Mouse (Mus musculus) lung, embryonic 14.5 days (tissue): ENCODE measurements around the gene Sec31b. TPM values are rescaled to one million over a fixed set of nuclear protein-coding genes. Genes with fewer than 3 reads are reported as not detected.
A peak's percentile ranks its signal among the peaks of the same experiment; 100 is the strongest.

Experiments used
- ATAC-seq: fragments of 200-750 bp; cut with Nextera tagmentation; 2 replicates; pipeline ENCODE4 v1.8.0; 2017; ENCODE audit warnings: mild to moderate bottlenecking, moderate TSS enrichment, moderate library complexity; ENCODE audit not compliant: insufficient read depth
- DNase-seq: peaks from one replicate; pipeline ENCODE4 v3.0.0-alpha.2; 2015
- H3K27ac ChIP-seq: fragments of 300-500 bp; sonication (generic); 2 replicates; pipeline ENCODE4 v1.5.1; 2014; ENCODE audit warnings: low read depth, mild to moderate bottlenecking, moderate library complexity
- H3K27me3 ChIP-seq: fragments of 300-500 bp; sonication (generic); 2 replicates; pipeline ENCODE4 v1.6.1; 2014; ENCODE audit warnings: low read length, control low read depth; ENCODE audit not compliant: insufficient read depth
- H3K36me3 ChIP-seq: fragments of 300-500 bp; sonication (generic); 2 replicates; pipeline ENCODE4 v1.6.1; 2014; ENCODE audit warnings: control low read depth; ENCODE audit not compliant: insufficient read depth
- H3K4me1 ChIP-seq: fragments of 300-500 bp; sonication (generic); 2 replicates; pipeline ENCODE4 v1.6.1; 2014; ENCODE audit warnings: antibody characterized with exemption, control low read depth; ENCODE audit not compliant: insufficient read depth
- H3K4me2 ChIP-seq: fragments of 300-500 bp; sonication (generic); 2 replicates; pipeline ENCODE4 v1.6.1; 2014; ENCODE audit warnings: mild to moderate bottlenecking
- H3K4me3 ChIP-seq: fragments of 300-500 bp; sonication (generic); 2 replicates; pipeline ENCODE4 v1.5.1; 2014; ENCODE audit warnings: low read depth, low read length
- H3K9ac ChIP-seq: fragments of 300-500 bp; sonication (generic); 2 replicates; pipeline ENCODE4 v1.6.1; 2014
- H3K9me3 ChIP-seq: fragments of 300-500 bp; sonication (generic); 2 replicates; pipeline ENCODE4 v1.6.1; 2016; ENCODE audit warnings: low read depth, low read length, control low read depth
- CTCF ChIP-seq: IDR thresholded peaks from 2 replicates; pipeline ENCODE4 v1.5.1; 2016; ENCODE audit warnings: antibody characterized with exemption, low read depth
- WGBS: fragments of 180-500 bp; shearing (Covaris S2); extraction: QIAGEN DNeasy Blood & Tissue Kit; methylation state at CpG from one replicate; pipeline ENCODE4 v1.1.7; 2014; 5-methylcytosine and 5-hydroxymethylcytosine counted together
- polyA plus RNA-seq: library from polyadenylated mRNA; unstranded; fragments of >200 nt; fragmentation: Nextera tagmentation; extraction: Ambion mirVana; gene quantifications from 2 replicates; pipeline ENCODE4 v1.2.1, GENCODE M21; 2014

The Sec31b gene
- 0.30 and 0.45 TPM in 2 replicates for polyA plus RNA-seq

- H3K27me3 ChIP-seq, result peaks cover 6% of the 10 kb centered on the region; the same call in 1 of the 2 replicates
- TF ChIP-seq CTCF, result no peak
- H3K27ac ChIP-seq, result no peak within 1 kb of the TSS
- peak within 1 kb of the TSS; percentile 56 for H3K4me3 ChIP-seq
- peak within 1 kb of the TSS; percentile 86 for H3K4me2 ChIP-seq
- peaks cover 24% of the 10 kb centered on the region for H3K36me3 ChIP-seq
- under 1% methylated on average over 46 of the region's 47 CpGs for WGBS
- ATAC-seq (peak; percentile 31; the same call in 1 of the 2 replicates), DNase-seq (peak; percentile 34)
- H3K9me3 ChIP-seq, result 0 out of 2 replicates have a peak, but pooled peaks cover 4% of the 10 kb centered on the region
- peak within 1 kb of the TSS; percentile 56 for H3K9ac ChIP-seq
- no peaks in the 10 kb centered on the region for H3K4me1 ChIP-seq
Measured at GRCm38 (mm10) chr19:44545321-44546041, at the start of gene Sec31b. Gene Sec31b (minus strand): TSS chr19:44545864.

GRCm38 (mm10) chr19:44594180-44594579 lies 48.5 kb upstream of the Sec31b start:
- Histone ChIP-seq H3K27ac (no peak overlapping the region), H3K27me3 (no peaks in the 10 kb centered on the region; the same call in 1 of the 2 replicates), H3K36me3 (no peaks in the 10 kb centered on the region), H3K9ac (no peak overlapping the region), H3K4me2 (no peak overlapping the region), H3K4me1 (no peaks in the 10 kb centered on the region), H3K4me3 (no peak overlapping the region), H3K9me3 (no peaks in the 10 kb centered on the region)
- 91% methylated on average over 14 of the region's 14 CpGs for WGBS
- ATAC-seq (no peak), DNase-seq (no peak)
- TF ChIP-seq CTCF, result no peak

GRCm38 (mm10) chr19:44591638-44592037 lies 46.0 kb upstream of the Sec31b start:
- no peak overlapping the region for H3K4me3 ChIP-seq
- H3K27ac ChIP-seq, result no peak overlapping the region
- ATAC-seq, result no peak
- no peak overlapping the region for H3K9ac ChIP-seq
- H3K27me3 ChIP-seq, result no peaks in the 10 kb centered on the region; the same call in 1 of the 2 replicates
- H3K4me2 ChIP-seq, result no peak overlapping the region
- H3K36me3 ChIP-seq, result no peaks in the 10 kb centered on the region
- H3K9me3 ChIP-seq, result no peaks in the 10 kb centered on the region
- no peaks in the 10 kb centered on the region for H3K4me1 ChIP-seq
- DNase-seq, result no peak
- 59% methylated on average over 6 of the region's 6 CpGs for WGBS
- TF ChIP-seq CTCF, result no peak

GRCm38 (mm10) chr19:44590992-44591391 lies 45.3 kb upstream of the Sec31b start:
- Histone ChIP-seq H3K27ac (no peak overlapping the region), H3K9me3 (no peaks in the 10 kb centered on the region), H3K36me3 (no peaks in the 10 kb centered on the region), H3K4me3 (no peak overlapping the region), H3K27me3 (peaks cover 3% of the 10 kb centered on the region), H3K4me2 (no peak overlapping the region), H3K4me1 (no peaks in the 10 kb centered on the region), H3K9ac (no peak overlapping the region)
- DNase-seq, result no peak
- WGBS, result 84% methylated on average over 18 of the region's 18 CpGs
- ATAC-seq, result no peak
- TF ChIP-seq CTCF, result no peak

- no peak for DNase-seq
- no peak overlapping the region for H3K27ac ChIP-seq
- H3K4me3 ChIP-seq, result no peak overlapping the region
- H3K9ac ChIP-seq, result no peak overlapping the region
- H3K4me2 ChIP-seq, result no peak overlapping the region
- no peaks in the 10 kb centered on the region for H3K36me3 ChIP-seq
- peaks cover 8% of the 10 kb centered on the region for H3K27me3 ChIP-seq
- H3K9me3 ChIP-seq, result no peaks in the 10 kb centered on the region
- TF ChIP-seq CTCF, result no peak
- no peak for ATAC-seq
- no peaks in the 10 kb centered on the region for H3K4me1 ChIP-seq
- WGBS, result 30% methylated on average over 7 of the region's 7 CpGs
Measured at GRCm38 (mm10) chr19:44589591-44590223, 44.0 kb upstream of the Sec31b start.

GRCm38 (mm10) chr19:44588036-44588435 lies 42.4 kb upstream of the Sec31b start:
- no peak for ATAC-seq
- 40% methylated on average over 4 of the region's 4 CpGs for WGBS
- Histone ChIP-seq H3K4me2 (no peak overlapping the region), H3K36me3 (no peaks in the 10 kb centered on the region), H3K9ac (no peak overlapping the region), H3K27ac (no peak overlapping the region), H3K27me3 (peaks cover 8% of the 10 kb centered on the region), H3K4me1 (no peaks in the 10 kb centered on the region), H3K9me3 (no peaks in the 10 kb centered on the region), H3K4me3 (no peak overlapping the region)
- no peak for TF ChIP-seq CTCF
- DNase-seq, result no peak

- ATAC-seq, result peak; percentile 89
Measured at GRCm38 (mm10) chr19:44582638-44583309, 37.1 kb upstream of the Sec31b start.

More at GRCm38 (mm10) chr19:44582638-44583309, 37.1 kb upstream of the Sec31b start:
- Histone ChIP-seq H3K9ac (no peak overlapping the region), H3K9me3 (no peaks in the 10 kb centered on the region), H3K27ac (no peak overlapping the region), H3K4me1 (no peaks in the 10 kb centered on the region), H3K4me2 (no peak overlapping the region), H3K4me3 (no peak overlapping the region), H3K36me3 (no peaks in the 10 kb centered on the region), H3K27me3 (peaks cover 8% of the 10 kb centered on the region; the same call in 1 of the 2 replicates)
- peak; percentile 100 for TF ChIP-seq CTCF
- WGBS, result 37% methylated on average over 9 of the region's 9 CpGs
- DNase-seq, result peak; percentile 97
